Mouse (Mus musculus): ENCODE measurements at regions not wholly inside any gene's neighbourhood (a gene's known extent, or its start where the extent isn't known, plus 50 kb on each side); places are given as distances from the start of the nearest gene placed in this dataset.

- peak; percentile 90 for DNase-seq
Observed at GRCm38 (mm10) chr14:72371702-72372277, 119.8 kb downstream of the Gm9195 start.

GRCm38 (mm10) chr14:72360829-72361520, 130.7 kb downstream of the Gm9195 start:
- DNase-seq, result peak; percentile 68

GRCm38 (mm10) chr14:72360181-72360580, 131.5 kb downstream of the Gm9195 start:
- no peak for DNase-seq

- no peak for DNase-seq
Observed at GRCm38 (mm10) chr14:72357915-72358314, 133.7 kb downstream of the Gm9195 start.

GRCm38 (mm10) chr14:72342181-72342580, 149.5 kb downstream of the Gm9195 start:
- peak; percentile 54 for DNase-seq

- peak; percentile 85 for DNase-seq
Observed at GRCm38 (mm10) chr14:72341590-72342154, 150.0 kb downstream of the Gm9195 start.

- DNase-seq, result no peak
Observed at GRCm38 (mm10) chr14:72338046-72338445, 153.6 kb downstream of the Gm9195 start.

GRCm38 (mm10) chr14:72303856-72304255, 187.8 kb downstream of the Gm9195 start:
- peak; percentile 91 for DNase-seq

- no peak for DNase-seq
Observed at GRCm38 (mm10) chr14:72300026-72300425, 191.6 kb downstream of the Gm9195 start.

GRCm38 (mm10) chr14:72294631-72295030, 197.0 kb downstream of the Gm9195 start:
- DNase-seq, result peak; percentile 51

- DNase-seq, result peak; percentile 85
Observed at GRCm38 (mm10) chr14:72293677-72294387, 197.8 kb downstream of the Gm9195 start.

GRCm38 (mm10) chr14:72292656-72293299, 198.9 kb downstream of the Gm9195 start:
- peak; percentile 74 for DNase-seq

- no peak for DNase-seq
Observed at GRCm38 (mm10) chr14:72277309-72277708, 214.3 kb downstream of the Gm9195 start.

GRCm38 (mm10) chr14:72259255-72259654, 232.4 kb downstream of the Gm9195 start:
- DNase-seq, result no peak

- no peak for DNase-seq
Observed at GRCm38 (mm10) chr14:72241872-72242271, 249.8 kb downstream of the Gm9195 start.

- no peak for DNase-seq
Observed at GRCm38 (mm10) chr14:72240272-72240671, 251.4 kb downstream of the Gm9195 start.

- no peak for DNase-seq
Observed at GRCm38 (mm10) chr14:72238344-72238743, 253.3 kb downstream of the Gm9195 start.

GRCm38 (mm10) chr14:72234234-72235075, 257.2 kb downstream of the Gm9195 start:
- peak; percentile 51 for DNase-seq

GRCm38 (mm10) chr14:72227853-72228252, 263.8 kb downstream of the Gm9195 start:
- DNase-seq, result no peak

GRCm38 (mm10) chr14:72227441-72227840, 264.2 kb downstream of the Gm9195 start:
- DNase-seq, result no peak

GRCm38 (mm10) chr14:72226946-72227345, 264.7 kb downstream of the Gm9195 start:
- DNase-seq, result no peak

- peak; percentile 41 for DNase-seq
Observed at GRCm38 (mm10) chr14:72222836-72223235, 268.8 kb downstream of the Gm9195 start.
